Mouse (Mus musculus) cortical plate, adult 2 months (tissue): ENCODE measurements around the gene Acss2.

ENCODE experiments used
- CTCF ChIP-seq: fragments of 200-500 bp; IDR thresholded peaks from 2 replicates; pipeline ENCODE4 v1.5.1; 2011; ENCODE audit warnings: mild to moderate bottlenecking, control low read depth, low read length; ENCODE audit not compliant: insufficient read depth; ENCODE audit errors: extremely low read depth
- POLR2A ChIP-seq: fragments of 200-500 bp; IDR thresholded peaks from 2 replicates; pipeline ENCODE4 v1.6.1; 2011; ENCODE audit warnings: mild to moderate bottlenecking, low read length, control low read depth; ENCODE audit not compliant: insufficient read depth; ENCODE audit errors: extremely low read depth

- TF ChIP-seq POLR2A (no peak), CTCF (no peak)
These were observed 9.6 kb downstream of the Acss2 start for GRCm38 (mm10) chr2:155527367-155527766.
